Comparison of ENCODE assay signal across 18 mouse cellular contexts in the genomic region with DNA sequence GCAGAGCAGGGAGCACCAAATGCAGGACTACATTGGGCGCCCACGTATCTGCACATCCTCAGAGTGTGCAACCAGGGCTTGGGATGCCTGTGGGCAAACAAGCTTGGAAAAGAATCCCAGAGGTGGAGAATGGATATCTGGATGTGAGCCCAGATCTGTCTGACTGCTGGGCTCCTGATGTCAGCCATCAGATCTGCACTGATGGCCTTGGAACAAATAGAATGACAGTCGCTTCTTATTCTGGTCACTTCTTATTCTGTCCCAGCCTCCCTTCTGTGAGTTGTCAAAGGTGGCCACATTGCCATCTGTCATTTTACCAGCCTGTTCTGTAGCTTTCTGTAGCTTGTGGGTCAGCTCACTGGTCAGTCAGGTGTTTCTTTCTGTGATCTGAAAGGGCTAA. TPM values are rescaled to one million over a fixed set of nuclear protein-coding genes. Genes with fewer than 3 reads are reported as not detected.
DNase-seq lines count a peak whose midpoint lies in the region; ATAC-seq and TF ChIP-seq lines count a peak whose summit lies in the region.
"Had no signal": no experiment of that assay in that cellular context is flagged by ENCODE, and none has a peak within 500 bp of the region (broad histone marks: within the 10 kb centered on the region; RNA-seq: fewer than 3 reads in every experiment).

No protein-coding gene starts in this region.

- H3K4me1 ChIP-seq in forebrain, embryonic 16.5 days (replicated peaks; ENCODE audit: control insufficient read depth, insufficient read depth, low read length) = no peaks in the 10 kb centered on the region; the same call in 1 of the 2 replicates
- no peaks in the 10 kb centered on the region for H3K4me1 ChIP-seq in forebrain, embryonic 11.5 days (replicated peaks; ENCODE audit: control insufficient read depth, insufficient read depth, low read length)
- H3K4me1 ChIP-seq in brown adipose tissue, adult 24 weeks (ENCODE audit: control insufficient read depth, insufficient read depth, insufficient read length, low read length) = peaks cover 48% of the 10 kb centered on the region
- H3K4me1 ChIP-seq in hindbrain, embryonic 15.5 days (replicated peaks) = peaks cover 4% of the 10 kb centered on the region; the same call in 1 of the 2 replicates
- H3K4me1 ChIP-seq: forebrain, embryonic 15.5 days; liver, embryonic 13.5 days had no signal

- no peaks in the 10 kb centered on the region for H3K36me3 ChIP-seq in forebrain, embryonic 16.5 days (ENCODE audit: control insufficient read depth, insufficient read depth)
- H3K36me3 ChIP-seq in forebrain, embryonic 11.5 days (ENCODE audit: control insufficient read depth, insufficient read depth, low read length) = no peaks in the 10 kb centered on the region
- no peaks in the 10 kb centered on the region for H3K36me3 ChIP-seq in hindbrain, embryonic 15.5 days
- H3K36me3 ChIP-seq: forebrain, embryonic 15.5 days; liver, embryonic 13.5 days had no signal

- H3K9me3 ChIP-seq in forebrain, embryonic 16.5 days (ENCODE audit: control insufficient read depth, low read length) = no peaks in the 10 kb centered on the region
- no peaks in the 10 kb centered on the region for H3K9me3 ChIP-seq in forebrain, embryonic 11.5 days (ENCODE audit: control insufficient read depth, low read length)
- no peaks in the 10 kb centered on the region for H3K9me3 ChIP-seq in hindbrain, embryonic 15.5 days
- H3K9me3 ChIP-seq: forebrain, embryonic 15.5 days; liver, embryonic 13.5 days had no signal

- intact Hi-C loops in left cerebral cortex, adult 2 months (cut with DNase I) = no loop called here
- intact Hi-C loops in left cerebral cortex, postnatal 36 days (cut with DNase I) = no loop called here

- 0 out of 2 replicates have a peak overlapping the region, but pooled peaks have one; percentile 10 for H3K27ac ChIP-seq in forebrain, embryonic 16.5 days (ENCODE audit: low read length)
- no peak overlapping the region for H3K27ac ChIP-seq in forebrain, embryonic 11.5 days (ENCODE audit: low read depth, low read length)
- H3K27ac ChIP-seq in left cerebral cortex, adult 2 months = peak overlapping the region; percentile 59; the same call in 1 of the 2 replicates
- H3K27ac ChIP-seq in brown adipose tissue, adult 24 weeks (replicated peaks; ENCODE audit: low read depth, low read length) = 0 out of 2 replicates have a peak overlapping the region, but pooled peaks have one; percentile 68
- peak overlapping the region; percentile 17; the same call in 1 of the 2 replicates for H3K27ac ChIP-seq in hindbrain, embryonic 15.5 days (replicated peaks)
- H3K27ac ChIP-seq: forebrain, embryonic 15.5 days; liver, embryonic 13.5 days had no signal

- DNase-seq in forebrain, embryonic 11.5 days (ENCODE audit: low spot score) = no peak
- no peak for DNase-seq in left cerebral cortex, adult 2 months (ENCODE audit: extremely low spot score in 1 of 2, low spot score in 2 of 2)
- DNase-seq in left cerebral cortex, postnatal 36 days (ENCODE audit: low spot score in 2 of 2) = no peak
- DNase-seq in adrenal gland, adult 8-10 months = no peak
- DNase-seq in adrenal gland, postnatal 14 days = no peak
- DNase-seq: adrenal gland, postnatal 25 days; gastrocnemius, postnatal 14 days; liver, embryonic 13.5 days had no signal

- H3K27me3 ChIP-seq in forebrain, embryonic 16.5 days (replicated peaks; ENCODE audit: control insufficient read depth, insufficient read depth, low read length) = no peaks in the 10 kb centered on the region
- no peaks in the 10 kb centered on the region for H3K27me3 ChIP-seq in forebrain, embryonic 11.5 days (ENCODE audit: control insufficient read depth, insufficient read depth, low read length)
- no peaks in the 10 kb centered on the region for H3K27me3 ChIP-seq in hindbrain, embryonic 15.5 days
- H3K27me3 ChIP-seq: forebrain, embryonic 15.5 days; liver, embryonic 13.5 days had no signal

- TF ChIP-seq CTCF in left cerebral cortex, adult 2 months (IDR thresholded peaks at IDR 0.05) = no peak

- 87% methylated on average over 3 of the region's 3 CpGs for WGBS in forebrain, embryonic 16.5 days
- WGBS in forebrain, embryonic 11.5 days = 87% methylated on average over 3 of the region's 3 CpGs
- 80% methylated on average over 3 of the region's 3 CpGs for WGBS in hindbrain, embryonic 15.5 days

- no peak overlapping the region for H3K9ac ChIP-seq in forebrain, embryonic 16.5 days (replicated peaks; ENCODE audit: low read depth, low read length)
- H3K9ac ChIP-seq in forebrain, embryonic 11.5 days (ENCODE audit: low read length) = no peak overlapping the region
- H3K9ac ChIP-seq in hindbrain, embryonic 15.5 days = no peak overlapping the region
- H3K9ac ChIP-seq: forebrain, embryonic 15.5 days; liver, embryonic 13.5 days had no signal

- ATAC-seq in forebrain, embryonic 16.5 days = no peak
- ATAC-seq in forebrain, embryonic 11.5 days (replicated peaks; ENCODE audit: low FRiP score) = no peak
- ATAC-seq in hindbrain, embryonic 15.5 days (ENCODE audit: low FRiP score, low read depth) = no peak
- ATAC-seq: forebrain, embryonic 15.5 days; intestine, postnatal 0 days had no signal

- H3K4me3 ChIP-seq in forebrain, embryonic 16.5 days (replicated peaks; ENCODE audit: low read length) = no peak overlapping the region
- H3K4me3 ChIP-seq in forebrain, embryonic 11.5 days (ENCODE audit: low read depth, low read length) = no peak overlapping the region
- no peak overlapping the region for H3K4me3 ChIP-seq in left cerebral cortex, adult 2 months
- H3K4me3 ChIP-seq in brown adipose tissue, adult 24 weeks (ENCODE audit: insufficient read depth, low read depth, low read length) = no peak overlapping the region
- no peak overlapping the region for H3K4me3 ChIP-seq in hindbrain, embryonic 15.5 days
- H3K4me3 ChIP-seq: forebrain, embryonic 15.5 days; liver, embryonic 13.5 days had no signal

- no peak overlapping the region for H3K4me2 ChIP-seq in forebrain, embryonic 16.5 days (ENCODE audit: low read length)
- no peak overlapping the region for H3K4me2 ChIP-seq in forebrain, embryonic 11.5 days (ENCODE audit: low read depth, low read length, severe bottlenecking)
- H3K4me2 ChIP-seq in hindbrain, embryonic 15.5 days = no peak overlapping the region
- H3K4me2 ChIP-seq: forebrain, embryonic 15.5 days; liver, embryonic 13.5 days had no signal

RNA-seq across cellular contexts. Expression of gene Slco2b1, which starts 12.6 kb away (rescaled TPM):
- 5.0 and 6.4 TPM in 2 replicates for polyA plus RNA-seq in forebrain, embryonic 16.5 days (2015; fragmentation: Nextera tagmentation; extraction: Ambion mirVana)
- 2.2 and 2.4 TPM in 2 replicates for polyA plus RNA-seq in forebrain, embryonic 11.5 days (2014; fragmentation: Nextera tagmentation; extraction: Ambion mirVana)
- 10 to 100 TPM; 12.3 to 12.9 TPM for total RNA-seq in left cerebral cortex, adult 2 months (2021)
- 10 to 100 TPM; 11.7 to 14.2 TPM for total RNA-seq in left cerebral cortex, postnatal 36 days (2021)
- polyA plus RNA-seq in brown adipose tissue, adult 24 weeks (2012; ENCODE audit: insufficient read depth, insufficient read length, missing spikeins) = 8.4 and 9.7 TPM in 2 replicates
- 6.7 and 7.1 TPM in 2 replicates for polyA plus RNA-seq in hindbrain, embryonic 15.5 days (2015; fragmentation: Nextera tagmentation; extraction: Ambion mirVana)
- total RNA-seq in adrenal gland, adult 8-10 months (2022) = 10 to 100 TPM; 25.3 to 35.2 (median 31.5) TPM
- total RNA-seq in adrenal gland, postnatal 14 days (2021) = 19.8 and 26.8 TPM in 2 replicates

RNA-seq across cellular contexts. Expression of gene Olfr520, which starts 31.5 kb away (rescaled TPM):
- polyA plus RNA-seq in forebrain, embryonic 16.5 days (2015; fragmentation: Nextera tagmentation; extraction: Ambion mirVana) = not detected in 2 replicates
- not detected in 2 replicates for polyA plus RNA-seq in forebrain, embryonic 11.5 days (2014; fragmentation: Nextera tagmentation; extraction: Ambion mirVana)
- not detected for total RNA-seq in left cerebral cortex, adult 2 months (2021)
- total RNA-seq in left cerebral cortex, postnatal 36 days (2021) = not detected
- not detected in 2 replicates for polyA plus RNA-seq in brown adipose tissue, adult 24 weeks (2012; ENCODE audit: insufficient read depth, insufficient read length, missing spikeins)
- polyA plus RNA-seq in hindbrain, embryonic 15.5 days (2015; fragmentation: Nextera tagmentation; extraction: Ambion mirVana) = not detected in 2 replicates
- not detected for total RNA-seq in adrenal gland, adult 8-10 months (2022)
- total RNA-seq in adrenal gland, postnatal 14 days (2021) = not detected in 2 replicates
- total RNA-seq: adrenal gland, postnatal 25 days; monocyte, adult 5-6 weeks had no signal
- polyA plus RNA-seq: embryonic facial prominence, embryonic 14.5 days; forebrain, embryonic 15.5 days; heart, embryonic 14.5 days; intestine, postnatal 0 days; large intestine, adult 2 months; liver, embryonic 13.5 days; spleen, adult 2 months had no signal
